Mouse (Mus musculus): ENCODE results near the gene Serpina7.

The Serpina7 gene

GRCm38 (mm10) chrX:139085077-139085476 lies at the start of gene Serpina7:
Gene Serpina7, minus strand, starts transcription at chrX:139085236.
- DNase-seq (ENCODE audit: low read depth, low spot score) = no peak

GRCm38 (mm10) chrX:139134031-139134430 lies 49.0 kb upstream of the Serpina7 start:
- no peak for DNase-seq (ENCODE audit: low read depth, low spot score)

- DNase-seq (ENCODE audit: low read depth, low spot score) = no peak
Observed at GRCm38 (mm10) chrX:139097197-139097596, 12.2 kb upstream of the Serpina7 start.

GRCm38 (mm10) chrX:139085943-139086342 lies 907 bp upstream of the Serpina7 start, which contains the start of gene 4930513O06Rik:
Gene 4930513O06Rik, plus strand, starts transcription at chrX:139086243.
- DNase-seq (ENCODE audit: low read depth, low spot score) = no peak

GRCm38 (mm10) chrX:139078493-139078892 lies 6.5 kb downstream of the Serpina7 start:
- no peak for DNase-seq (ENCODE audit: low read depth, low spot score)

GRCm38 (mm10) chrX:139064078-139064477 lies 21.0 kb downstream of the Serpina7 start:
- DNase-seq (ENCODE audit: low read depth, low spot score) = no peak

- DNase-seq (ENCODE audit: low read depth, low spot score) = no peak
Observed at GRCm38 (mm10) chrX:139053149-139053548, 31.9 kb downstream of the Serpina7 start.

- DNase-seq (ENCODE audit: low read depth, low spot score) = no peak
Observed at GRCm38 (mm10) chrX:139051976-139052375, 33.1 kb downstream of the Serpina7 start.

GRCm38 (mm10) chrX:139041148-139041547 lies 43.9 kb downstream of the Serpina7 start:
- no peak for DNase-seq (ENCODE audit: low read depth, low spot score)

- no peak for DNase-seq (ENCODE audit: low read depth, low spot score)
Observed at GRCm38 (mm10) chrX:139039314-139039713, 45.7 kb downstream of the Serpina7 start.

GRCm38 (mm10) chrX:139037666-139038065 lies 47.4 kb downstream of the Serpina7 start:
- no peak for DNase-seq (ENCODE audit: low read depth, low spot score)

Data from A20 (cell line).